Mouse (Mus musculus) testis, postnatal 14 days (tissue): ENCODE measurements around the gene Car5a.

ENCODE experiments used
- DNase-seq: peaks from one replicate; pipeline ENCODE4 v3.0.0; 2021; ENCODE audit warnings: low spot score

Gene Car5a

GRCm38 (mm10) chr8:121934923-121935322, 9.8 kb downstream of the Car5a start:
- DNase-seq, result no peak

DNA sequence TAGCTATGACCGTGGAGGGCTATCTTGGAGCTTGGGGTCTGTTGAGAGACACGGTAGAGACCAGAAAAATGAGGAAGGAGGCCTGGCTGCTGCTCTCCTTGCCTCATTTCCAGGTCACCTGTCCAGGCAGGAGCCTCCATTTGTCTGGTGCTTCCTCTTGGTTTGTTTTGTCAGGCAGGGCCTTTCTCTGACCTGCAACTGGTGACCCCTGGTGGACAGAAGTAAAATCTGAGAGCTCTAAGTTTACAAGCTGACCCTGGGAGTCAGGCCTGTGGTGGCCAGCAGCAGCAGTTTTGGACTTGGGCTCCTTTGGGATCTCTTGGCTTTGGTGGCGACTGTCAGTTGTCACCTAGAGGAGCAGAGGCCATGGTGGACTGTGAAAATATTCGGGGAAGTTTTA, 10.2 kb downstream of the Car5a start:
- no peak for DNase-seq

DNA sequence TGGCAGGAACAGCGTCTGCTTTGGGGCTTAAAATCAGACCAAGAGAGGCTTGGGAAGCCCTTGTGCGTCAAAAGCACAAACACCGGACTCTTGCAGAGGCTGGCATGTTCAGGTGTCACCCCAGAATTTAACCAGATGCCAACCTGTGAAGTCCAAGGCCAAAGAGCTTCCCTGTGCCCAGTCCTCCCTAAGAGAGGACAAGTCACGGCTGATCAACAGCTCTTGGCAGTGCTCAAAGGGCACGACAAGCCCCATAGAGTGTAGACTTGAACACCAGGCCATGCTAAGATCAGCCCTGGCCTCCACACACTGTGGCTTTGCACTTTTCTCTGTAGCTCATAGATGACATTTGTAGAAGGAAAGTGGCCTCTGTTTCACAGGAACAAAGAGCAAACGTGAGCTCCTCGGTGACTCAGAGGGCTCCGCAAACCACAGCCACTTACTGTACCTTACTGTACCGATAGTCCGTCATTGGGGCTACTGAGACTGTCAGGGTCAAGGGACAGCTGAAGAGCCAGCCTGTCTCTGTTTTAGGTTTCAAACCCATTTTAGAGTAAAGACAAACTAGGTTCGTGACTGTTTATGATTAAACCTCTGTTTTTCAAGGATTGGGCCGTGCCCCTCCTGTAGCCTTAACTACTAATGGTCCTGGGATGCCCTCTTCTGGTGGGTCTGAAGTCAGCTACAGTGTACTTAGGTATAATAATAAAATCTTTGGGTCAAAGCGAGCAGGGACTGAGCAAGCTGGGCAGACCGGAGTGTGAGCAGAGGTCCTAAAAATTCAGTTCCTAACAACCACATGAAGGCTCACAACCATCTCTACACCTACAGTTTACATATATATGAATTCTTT, 11.8 kb downstream of the Car5a start:
- no peak for DNase-seq

- DNase-seq, result peak; percentile 68
Measured at GRCm38 (mm10) chr8:121932026-121932667, 12.6 kb downstream of the Car5a start.

DNA sequence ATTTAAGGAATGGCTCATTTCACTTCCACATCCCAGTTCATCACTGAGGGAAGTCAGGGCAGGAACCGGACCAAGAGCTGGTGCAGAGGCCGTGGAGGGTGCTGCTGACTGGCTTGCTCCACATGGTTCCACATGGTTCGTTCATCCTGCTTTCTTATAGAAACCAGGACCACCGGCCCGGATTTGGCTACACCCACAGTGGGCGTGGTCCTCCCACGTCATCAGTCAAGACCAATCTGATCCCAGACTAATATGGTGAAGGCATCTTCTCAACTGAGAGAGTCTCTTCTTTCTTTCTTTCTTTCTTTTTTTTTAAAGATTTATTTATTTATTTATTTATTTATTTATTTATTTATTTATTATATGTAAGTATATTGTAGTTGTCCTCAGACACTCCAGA, 13.1 kb downstream of the Car5a start:
- no peak for DNase-seq

DNA sequence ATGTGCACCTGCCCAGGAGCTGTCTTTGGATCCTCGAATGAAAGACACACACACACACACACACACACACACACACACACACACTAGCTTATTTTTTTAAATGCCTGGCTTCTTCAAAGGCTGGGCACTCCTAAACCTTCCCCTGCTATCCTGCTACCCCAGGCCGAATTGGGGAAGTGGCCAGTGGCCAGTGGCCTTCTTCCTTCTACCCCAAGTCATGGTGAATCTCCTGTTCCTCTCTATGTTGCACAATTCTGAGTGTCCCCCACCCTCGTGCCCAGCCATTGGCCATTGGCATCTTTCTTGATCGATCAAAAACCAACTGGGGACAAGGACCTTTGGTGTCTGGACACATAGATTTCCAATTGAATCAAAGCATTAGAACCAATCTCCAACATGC, 14.7 kb downstream of the Car5a start:
- no peak for DNase-seq

GRCm38 (mm10) chr8:121927316-121927715, 17.4 kb downstream of the Car5a start:
- DNase-seq, result no peak

- no peak for DNase-seq
Measured at GRCm38 (mm10) chr8:121926266-121926665, 18.4 kb downstream of the Car5a start.

- DNase-seq, result peak; percentile 75
Measured at GRCm38 (mm10) chr8:121925624-121926023, 19.1 kb downstream of the Car5a start.

DNA sequence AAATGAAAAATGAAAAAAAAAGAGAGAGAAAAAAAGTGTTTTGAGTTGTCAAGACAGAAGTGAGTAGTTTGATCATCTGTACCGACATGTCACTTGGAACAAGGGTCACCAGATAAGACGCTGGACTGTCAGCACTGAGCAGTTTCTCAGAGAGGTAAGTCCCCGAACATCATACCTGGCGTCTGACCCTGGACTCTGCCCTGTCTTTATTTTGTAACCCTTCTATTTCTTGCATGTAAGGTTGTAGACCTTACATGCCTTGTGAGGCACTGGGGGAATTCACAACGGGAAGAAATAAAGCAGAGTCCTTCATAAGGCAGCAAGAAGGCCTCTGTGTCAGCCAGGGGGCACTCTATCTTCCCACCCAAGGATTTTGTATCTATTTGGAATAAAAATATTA, 20.0 kb downstream of the Car5a start:
- DNase-seq, result no peak

- DNase-seq, result peak; percentile 84
Measured at GRCm38 (mm10) chr8:121922101-121922500, 22.6 kb downstream of the Car5a start.

GRCm38 (mm10) chr8:121921582-121921981, 23.1 kb downstream of the Car5a start:
- no peak for DNase-seq

DNA sequence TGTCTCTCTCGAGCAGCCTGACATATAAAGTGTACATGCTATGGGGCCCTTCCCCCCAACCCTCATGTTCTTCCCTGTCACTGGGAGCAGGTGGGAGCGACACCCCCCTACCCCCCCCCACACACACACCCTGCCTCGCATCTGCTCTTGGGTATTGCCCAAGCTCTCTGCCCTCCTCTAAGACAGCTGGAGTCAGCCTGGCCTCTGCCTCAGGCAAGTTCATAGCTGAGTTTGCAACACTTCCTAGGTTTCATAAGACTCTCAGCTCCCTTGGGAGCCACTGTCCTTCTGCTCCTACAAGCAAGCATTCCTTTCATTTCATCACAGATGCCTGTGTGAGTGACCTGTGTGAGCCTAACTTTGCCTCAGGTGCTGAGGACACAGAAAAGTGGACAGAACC, 25.0 kb downstream of the Car5a start:
- DNase-seq, result no peak

- DNase-seq, result no peak
Measured at GRCm38 (mm10) chr8:121919158-121919557, 25.5 kb downstream of the Car5a start.

DNA sequence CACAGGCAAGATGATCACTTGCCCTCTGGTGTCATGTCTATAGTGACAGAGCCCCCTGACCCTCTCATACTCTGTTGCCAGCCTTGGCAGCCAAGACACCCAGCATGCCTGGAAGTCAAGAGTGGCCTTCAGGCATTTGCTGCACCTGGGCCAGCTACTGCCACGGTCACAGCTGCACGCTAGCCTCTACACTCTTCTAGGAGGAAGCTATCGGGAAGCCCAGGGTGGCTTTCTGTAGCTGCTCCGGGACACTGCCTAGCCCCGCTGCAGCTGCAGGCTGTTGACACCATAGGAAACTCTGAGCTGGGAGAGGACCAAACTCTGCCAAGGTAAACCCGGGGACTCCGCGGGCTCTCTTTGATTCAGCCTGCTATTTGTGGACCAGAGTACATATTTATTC, 31.3 kb downstream of the Car5a start:
- DNase-seq, result no peak

GRCm38 (mm10) chr8:121912831-121913230, 31.9 kb downstream of the Car5a start:
- DNase-seq, result no peak

DNA sequence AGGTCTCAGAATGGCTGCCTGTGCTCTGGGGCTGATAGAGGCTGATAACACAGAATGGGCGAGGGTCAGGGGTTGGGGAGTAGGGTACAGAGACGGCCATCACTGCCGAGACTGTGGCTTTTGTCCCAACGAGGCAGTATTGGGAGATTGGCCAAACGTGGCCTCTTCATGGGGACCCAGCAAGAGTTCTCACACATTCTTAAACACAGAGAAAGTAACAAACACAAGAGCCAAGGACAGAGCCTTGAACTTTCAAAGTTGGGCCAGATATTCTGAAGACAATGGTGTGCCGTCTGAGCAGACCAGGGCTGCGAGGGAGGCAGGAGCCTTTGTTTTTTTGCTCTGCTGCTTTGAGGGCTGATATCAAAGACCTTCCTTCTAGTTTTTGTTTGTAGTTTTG, 32.7 kb downstream of the Car5a start:
- peak; percentile 70 for DNase-seq

- no peak for DNase-seq
Measured at GRCm38 (mm10) chr8:121911400-121911799, 33.3 kb downstream of the Car5a start.

DNA sequence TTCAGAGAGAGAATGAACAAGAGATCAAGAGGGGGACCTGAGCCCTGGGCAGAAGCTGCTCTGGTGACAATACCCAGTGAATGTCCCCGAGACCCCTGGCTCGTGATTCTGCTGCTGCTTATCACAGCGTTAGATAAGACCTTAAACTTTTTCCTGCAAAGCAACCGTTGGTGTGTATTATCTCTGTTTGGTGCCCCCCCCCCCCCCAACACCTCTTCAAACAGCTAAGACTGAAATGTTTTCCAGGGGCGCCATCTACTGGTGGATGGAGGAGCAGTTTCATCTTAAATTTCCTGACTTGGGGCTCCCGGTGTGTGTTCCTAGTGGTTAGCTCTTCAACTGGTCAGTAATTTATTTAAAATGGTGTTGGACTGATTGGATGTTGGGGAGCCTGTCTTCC, 35.0 kb downstream of the Car5a start:
- DNase-seq, result no peak

DNA sequence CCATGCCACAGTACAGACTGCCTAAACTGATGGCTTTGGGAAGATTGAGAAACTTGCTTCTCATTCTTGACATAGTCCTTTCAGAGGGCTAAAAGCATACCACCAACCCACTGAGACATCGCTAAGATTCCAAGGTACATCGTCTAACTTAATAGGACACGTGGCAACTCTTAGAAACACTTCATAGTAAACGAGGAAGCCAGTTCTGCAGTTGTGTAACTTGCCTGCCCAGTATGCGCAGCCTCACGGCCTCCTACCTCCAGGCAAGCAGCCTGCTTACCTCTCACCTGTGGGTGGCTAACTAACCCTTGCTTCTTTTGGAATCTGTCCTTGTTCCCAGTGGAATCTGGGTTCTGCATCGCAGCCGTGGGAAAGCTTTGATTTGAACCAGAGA, 35.6 kb downstream of the Car5a start:
- no peak for DNase-seq

- no peak for DNase-seq
Measured at GRCm38 (mm10) chr8:121908378-121909147, 36.1 kb downstream of the Car5a start.

DNA sequence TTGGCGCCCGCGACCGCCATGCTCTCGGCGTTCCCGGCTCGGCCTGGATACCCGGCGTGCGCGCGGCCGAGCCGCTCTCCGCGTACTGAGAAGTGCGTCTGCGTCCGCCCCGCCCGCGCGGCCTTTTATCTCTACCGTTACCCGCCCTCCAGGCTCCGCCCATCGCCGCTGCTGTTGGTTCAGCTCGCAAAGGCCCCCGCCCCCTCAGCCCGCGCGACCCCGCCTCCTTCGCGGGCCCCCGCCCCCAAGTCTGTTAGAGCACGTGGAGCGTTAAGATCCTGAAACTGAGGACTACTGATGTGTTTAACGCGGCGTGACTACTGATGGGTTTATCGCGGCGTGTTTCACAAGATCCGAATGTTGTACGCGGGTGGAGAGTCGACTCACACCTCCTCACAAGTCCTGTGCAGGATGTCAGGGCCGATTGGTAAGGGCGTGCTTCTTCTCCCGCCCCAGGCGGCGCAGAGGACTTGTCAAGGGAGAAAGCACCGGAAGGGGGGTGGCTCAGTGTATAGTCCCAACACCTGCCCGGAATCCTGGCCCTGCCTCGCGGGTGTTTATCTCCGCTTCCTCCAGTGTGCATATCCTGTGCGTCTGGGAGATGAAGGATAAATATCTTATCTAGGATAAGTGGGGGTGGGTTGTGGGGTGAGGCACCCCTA, 37.0 kb downstream of the Car5a start, which contains the start of gene Slc7a5:
Gene Slc7a5 (minus strand): TSS at position 108 of the 662 bp plus-strand sequence.
- DNase-seq, result peak; percentile 95
